Comparison of ENCODE assay signal across 15 mouse cellular contexts in genomic region chr6:117563159-117563558, GRCm38 (mm10).
"Had no signal": no experiment of that assay in that cellular context is flagged by ENCODE, and none has a peak within 500 bp of the region (broad histone marks: within the 10 kb centered on the region; RNA-seq: fewer than 3 reads in every experiment).

No protein-coding gene starts in this region.

- H3K27ac ChIP-seq: kidney, embryonic 15.5 days; limb, embryonic 15.5 days; liver, embryonic 13.5 days; lung, embryonic 15.5 days; macrophage; midbrain, embryonic 15.5 days; neural tube, embryonic 13.5 days; stomach, postnatal 0 days had no signal

- DNase-seq: kidney, postnatal 14 days; liver, embryonic 13.5 days; liver, postnatal 0 days; lung, postnatal 14 days; thymus, adult 18-20 months; thymus, postnatal 14 days had no signal

- H3K27me3 ChIP-seq: limb, embryonic 15.5 days; liver, embryonic 13.5 days; megakaryocyte, embryonic 14.5 days; midbrain, embryonic 15.5 days had no signal

- H3K4me3 ChIP-seq: kidney, embryonic 15.5 days; limb, embryonic 15.5 days; liver, embryonic 13.5 days; lung, embryonic 15.5 days; megakaryocyte, embryonic 14.5 days; midbrain, embryonic 15.5 days; neural tube, embryonic 13.5 days had no signal

- H3K4me2 ChIP-seq: kidney, embryonic 15.5 days; limb, embryonic 15.5 days; liver, embryonic 13.5 days; lung, embryonic 15.5 days; midbrain, embryonic 11.5 days; midbrain, embryonic 15.5 days; neural tube, embryonic 13.5 days had no signal

- H3K36me3 ChIP-seq: kidney, embryonic 15.5 days; limb, embryonic 15.5 days; liver, embryonic 13.5 days; lung, embryonic 15.5 days; midbrain, embryonic 15.5 days; neural tube, embryonic 13.5 days had no signal

- H3K9ac ChIP-seq: kidney, embryonic 15.5 days; limb, embryonic 15.5 days; liver, embryonic 13.5 days; liver, postnatal 0 days; lung, embryonic 15.5 days; midbrain, embryonic 15.5 days; neural tube, embryonic 13.5 days had no signal

- H3K9me3 ChIP-seq: kidney, embryonic 15.5 days; limb, embryonic 15.5 days; liver, embryonic 13.5 days; lung, embryonic 15.5 days; midbrain, embryonic 15.5 days; neural tube, embryonic 13.5 days had no signal

- H3K4me1 ChIP-seq: limb, embryonic 15.5 days; liver, embryonic 13.5 days; megakaryocyte, embryonic 14.5 days; midbrain, embryonic 15.5 days; neural tube, embryonic 13.5 days had no signal

- ATAC-seq: liver, postnatal 0 days; midbrain, embryonic 15.5 days had no signal
